Mouse (Mus musculus) heart, postnatal 36 days (tissue): ENCODE measurements around the gene Cmbl. TPM values are rescaled to one million over a fixed set of nuclear protein-coding genes. Genes with fewer than 3 reads are reported as not detected.
A peak's percentile ranks its signal among the peaks of the same experiment; 100 is the strongest.
"Not testable (repeated sequence)": the region's sequence is repeated elsewhere in the genome, so short reads cannot be mapped to it uniquely, and the experiment has no call there.

Experiments
- DNase-seq, 2 experiments: peaks; one replicate each; pipeline ENCODE4 v3.0.0; 2021 to 2022
- intact Hi-C: fragments of 180-260 bp; cut with DNase I; formaldehyde crosslinking; loops from one replicate; pipeline ENCODE4 v1.15.1; 2025
- total RNA-seq, 2 experiments: library from RNA; stranded (reverse); gene quantifications; 2 replicates each; pipeline ENCODE4 v1.2.3; 2021

Gene Cmbl
- total RNA-seq, 2 experiments from 2014 or later = 36.4 to 38.8 TPM

DNA sequence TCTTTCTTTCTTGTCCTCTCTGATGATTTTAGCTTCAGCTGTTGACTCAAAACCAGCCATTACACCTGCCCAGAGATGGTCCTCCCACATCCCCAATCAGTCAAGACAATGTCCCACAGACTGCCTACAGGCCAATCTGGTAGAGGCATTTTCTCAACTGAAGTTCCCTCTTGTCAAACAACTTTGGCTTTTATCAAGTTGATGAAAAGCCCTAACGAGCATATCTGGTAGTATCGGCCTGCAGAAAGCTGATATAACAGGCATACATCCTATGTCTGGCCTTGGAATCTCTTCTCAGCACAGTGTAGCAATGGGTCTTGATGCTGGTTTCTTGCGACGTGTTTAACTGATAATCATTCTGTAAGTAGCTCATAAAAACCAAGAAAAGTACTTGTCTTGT lies 8.1 kb downstream of the Cmbl start:
- intact Hi-C loops = no loop called here
- DNase-seq = no peak

DNA sequence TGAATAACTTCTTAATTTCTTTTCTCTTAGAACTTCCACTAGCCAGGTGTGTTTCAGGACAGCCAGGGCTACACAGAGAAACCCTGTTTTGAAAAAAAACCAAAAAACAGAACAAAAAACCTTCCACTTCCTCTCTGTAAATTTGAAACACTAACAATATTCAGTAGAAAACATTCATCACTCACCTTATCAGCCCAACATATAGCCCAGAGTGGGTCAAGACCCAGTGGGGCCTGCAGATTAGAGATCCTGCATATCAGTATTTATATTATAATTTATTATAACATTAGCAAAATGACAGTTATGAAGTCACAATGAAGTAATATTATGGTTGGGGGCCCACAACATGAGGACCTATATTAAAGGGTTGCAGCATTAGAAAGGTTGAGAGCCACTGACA lies 8.5 kb downstream of the Cmbl start:
- intact Hi-C loops = no loop called here
- no peak for DNase-seq

DNA sequence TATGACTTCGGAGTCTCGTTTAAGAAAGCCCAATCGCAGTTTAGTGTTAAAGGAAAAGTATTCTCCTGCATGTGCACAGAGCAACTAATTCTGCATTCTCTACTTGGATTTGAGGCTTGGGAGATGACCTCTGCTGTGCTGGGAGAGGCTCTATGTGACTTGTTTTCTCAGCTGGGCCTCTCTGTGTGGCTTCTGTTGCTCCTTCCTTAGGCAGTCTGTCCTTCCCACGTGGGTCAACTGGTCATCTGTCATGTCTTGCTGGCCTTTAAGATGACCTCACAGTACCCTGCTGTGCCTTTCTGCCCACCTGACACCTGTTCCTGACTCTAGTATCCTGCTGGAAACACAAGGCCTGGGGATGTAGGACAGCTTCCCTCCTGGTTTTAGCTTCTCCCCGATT lies 10.9 kb downstream of the Cmbl start:
- intact Hi-C loops = no loop called here

DNA sequence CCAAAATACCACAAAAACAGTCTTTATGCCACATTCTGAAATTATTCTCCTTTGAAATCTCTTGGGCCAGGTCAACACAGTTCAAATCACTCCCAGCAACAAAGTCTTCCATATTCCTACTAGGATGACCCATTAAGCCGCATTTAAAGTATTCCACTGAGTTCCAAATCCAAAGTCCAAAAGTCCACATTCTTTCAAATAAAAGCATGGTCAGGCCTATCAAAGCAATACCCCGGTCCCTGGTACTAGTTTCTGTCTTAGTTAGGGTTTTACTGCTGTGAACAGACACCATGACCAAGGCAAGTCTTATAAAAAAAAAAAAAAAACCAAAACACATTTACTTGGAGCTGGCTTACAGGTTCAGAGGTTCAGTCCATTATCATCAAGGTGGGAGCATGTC lies 15.9 kb downstream of the Cmbl start:
- intact Hi-C loops, DNase-seq: not testable (repeated sequence)

More for the DNA sequence above, 10.9 kb downstream of the Cmbl start:
- no peak for DNase-seq

DNA sequence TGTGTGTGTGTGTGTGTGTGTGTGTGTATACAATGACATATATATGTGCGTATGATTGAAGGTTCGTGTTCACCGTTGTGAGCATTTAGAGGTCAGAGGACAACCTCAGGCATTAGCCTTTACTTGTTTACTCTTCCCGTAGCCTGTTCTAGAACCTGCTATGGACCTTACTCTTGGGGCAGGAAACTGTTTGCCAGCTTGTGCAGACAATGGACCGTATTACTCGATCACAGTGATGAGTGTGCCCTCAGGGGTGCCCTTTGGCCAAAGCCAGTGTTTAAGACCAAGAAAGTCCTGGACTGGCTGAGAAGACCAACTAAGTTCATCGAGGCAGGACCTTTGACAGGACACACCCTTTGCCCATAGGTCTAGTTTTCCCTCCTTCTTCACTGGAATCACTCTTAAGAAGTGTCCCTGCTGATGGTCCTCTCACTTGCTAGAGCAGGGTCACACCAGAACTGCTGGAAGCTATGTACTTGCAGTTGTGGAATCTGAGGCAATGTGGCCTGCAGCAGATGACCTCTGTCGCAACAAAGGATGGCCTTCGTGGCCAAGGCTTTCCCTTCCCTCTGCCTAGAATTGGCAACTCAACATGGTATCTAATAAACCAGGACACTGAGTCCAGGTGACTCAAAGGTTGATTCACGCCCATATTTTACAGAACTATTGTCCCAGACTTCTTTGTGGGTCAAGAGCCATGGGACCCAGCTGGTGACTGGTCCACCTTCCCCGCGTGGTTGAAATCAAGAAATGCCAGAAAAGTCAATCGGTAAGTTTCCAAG lies 18.3 kb downstream of the Cmbl start:
- DNase-seq = no peak
- intact Hi-C loops = no loop called here

DNA sequence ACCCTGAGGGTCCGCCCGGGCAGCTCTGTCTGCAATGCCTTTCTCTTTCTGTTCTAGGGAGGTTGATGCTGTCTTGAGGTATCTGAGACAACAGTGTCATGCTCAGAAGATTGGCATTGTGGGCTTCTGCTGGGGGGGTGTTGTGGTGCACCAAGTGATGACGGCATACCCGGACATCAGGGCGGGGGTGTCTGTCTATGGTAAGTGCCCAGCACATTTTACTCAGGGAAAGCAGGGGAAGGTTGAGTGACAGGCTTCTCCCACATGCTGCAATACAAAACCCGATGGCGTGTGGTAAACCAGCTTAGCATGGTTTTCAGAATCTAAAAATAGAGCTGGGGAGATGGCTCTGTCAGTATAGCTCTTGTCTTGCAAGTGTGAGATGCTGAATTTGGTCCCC lies 20.0 kb downstream of the Cmbl start:
- DNase-seq = no peak
- intact Hi-C loops = loop anchor here (5.0 kb wide), 3 partner anchors 88 to 133 kb away; partner anchors contain the start of gene Ropn1l

DNA sequence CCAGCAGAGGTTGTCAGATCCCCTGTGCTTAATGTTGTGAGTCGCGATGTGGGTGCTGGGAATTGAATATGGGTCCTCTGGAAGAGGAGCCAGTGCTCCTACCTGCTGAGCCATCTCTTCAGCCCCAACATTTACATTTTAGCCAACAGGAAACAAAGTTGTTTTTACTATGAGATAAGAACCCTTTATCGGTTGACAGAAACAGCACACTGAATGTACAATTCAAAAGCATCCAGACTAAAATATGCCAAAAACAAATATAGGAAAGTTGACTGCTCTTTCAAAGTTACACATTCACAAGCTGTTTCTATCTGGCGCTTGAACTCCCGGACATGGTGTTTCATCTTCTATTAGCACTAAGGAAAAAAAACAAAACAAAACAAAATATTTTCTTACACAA lies 20.9 kb downstream of the Cmbl start:
- no peak for DNase-seq
- intact Hi-C loops = loop anchor here (1.0 to 5.0 kb wide), 6 partner anchors 55 to 271 kb away; partner anchors contain the start of genes March6 and Ropn1l

DNA sequence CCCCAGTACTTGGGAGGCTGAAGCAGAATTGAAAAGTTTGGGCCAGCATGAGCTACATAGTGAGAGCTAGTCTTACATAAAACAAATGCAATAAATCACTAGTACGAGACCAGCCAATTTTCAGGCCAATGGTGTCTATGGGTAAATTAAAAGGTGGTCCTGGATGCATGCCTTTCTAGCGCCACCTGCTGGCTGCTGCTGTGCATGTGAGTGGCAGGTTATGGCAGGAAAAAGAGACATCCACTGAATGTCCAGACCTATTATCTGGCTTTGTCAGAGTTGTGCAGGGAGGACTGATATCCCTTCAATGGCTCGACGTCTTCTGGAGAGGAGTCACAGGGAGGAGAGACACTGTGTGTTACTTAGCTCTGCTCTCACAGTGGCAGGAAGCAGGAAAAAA lies 21.3 kb downstream of the Cmbl start:
- peak; percentile 86 to 92 for DNase-seq

DNA sequence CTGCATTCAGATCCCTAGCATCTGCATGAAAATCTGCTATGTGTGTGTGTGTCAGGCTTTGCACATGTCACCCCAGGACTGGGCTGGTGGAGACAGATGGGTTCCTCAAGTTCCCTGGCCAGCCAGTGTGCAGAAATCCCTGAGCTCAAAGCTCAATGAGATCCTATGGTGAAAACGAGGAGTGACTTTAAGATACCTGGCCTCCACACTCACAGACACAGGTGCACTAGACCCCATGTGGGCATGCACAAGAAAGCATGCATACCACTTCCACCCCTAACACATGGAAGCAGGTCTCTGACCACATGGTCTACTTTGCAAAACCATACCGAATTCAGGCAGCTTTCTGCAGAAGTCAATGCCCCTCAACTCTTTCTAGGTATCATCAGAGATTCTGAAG lies 22.6 kb downstream of the Cmbl start:
- no peak for DNase-seq

More for the DNA sequence above, 21.3 kb downstream of the Cmbl start:
- intact Hi-C loops = loop anchor here (1.0 to 5.0 kb wide), 6 partner anchors 56 to 272 kb away; partner anchors contain the start of genes March6 and Ropn1l

DNA sequence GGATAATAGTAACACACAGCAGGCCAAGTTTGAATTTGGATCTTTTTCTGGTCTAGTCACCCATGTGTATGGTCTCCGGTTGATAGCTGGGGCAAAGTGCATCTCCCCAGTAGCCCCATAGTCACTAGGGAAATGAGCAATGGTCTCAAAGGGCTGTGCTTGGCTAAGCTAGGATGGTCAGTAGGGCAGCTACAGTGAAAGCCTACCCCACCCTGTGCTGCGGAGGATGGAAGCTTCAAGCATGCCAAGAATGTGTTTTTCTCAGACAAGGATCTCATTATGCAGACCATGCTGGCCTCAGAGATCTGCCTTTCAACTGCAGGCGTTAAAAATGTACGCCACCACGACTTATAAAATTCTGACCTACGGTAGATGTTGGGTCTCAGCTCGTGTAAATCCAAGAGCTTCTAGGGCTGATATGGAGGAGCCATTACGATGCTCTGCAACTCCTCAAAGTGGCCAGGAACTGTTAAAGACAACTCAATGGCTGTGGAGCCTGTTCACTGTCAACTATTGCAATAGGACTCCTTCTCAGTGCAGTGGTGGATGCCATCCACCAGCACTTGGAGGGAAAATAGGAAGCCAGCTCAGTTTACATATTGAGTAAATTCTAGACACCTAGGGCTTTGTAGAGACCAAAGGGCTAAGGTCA lies 23.9 kb downstream of the Cmbl start:
- DNase-seq = no peak
- intact Hi-C loops = loop anchor here (5.0 kb wide), 3 partner anchors 92 to 137 kb away; partner anchors contain the start of gene Ropn1l

More for the DNA sequence above, 22.6 kb downstream of the Cmbl start:
- intact Hi-C loops = loop anchor here (2.0 to 5.0 kb wide), 5 partner anchors 57 to 273 kb away; partner anchors contain the start of genes March6 and Ropn1l

DNA sequence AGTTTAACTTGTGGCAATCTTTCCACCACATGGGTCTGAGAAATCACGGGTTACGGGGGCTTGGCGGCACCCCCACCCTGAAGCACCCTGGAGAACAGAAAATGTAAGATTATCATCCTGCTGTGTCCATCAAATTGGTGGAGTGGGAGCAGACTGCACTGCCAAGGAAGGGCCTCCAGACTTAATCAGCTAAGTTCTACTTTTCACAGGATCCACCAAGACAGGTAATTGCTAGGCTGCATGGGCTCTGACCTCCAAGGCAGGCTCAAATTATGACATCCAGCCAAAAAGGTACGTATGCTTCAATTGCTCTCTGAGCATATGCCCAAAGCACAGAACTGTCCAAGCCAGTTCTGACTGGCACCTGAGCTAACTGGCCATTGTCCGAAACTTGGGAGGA lies 25.0 kb downstream of the Cmbl start:
- no peak for DNase-seq
- intact Hi-C loops = no loop called here

DNA sequence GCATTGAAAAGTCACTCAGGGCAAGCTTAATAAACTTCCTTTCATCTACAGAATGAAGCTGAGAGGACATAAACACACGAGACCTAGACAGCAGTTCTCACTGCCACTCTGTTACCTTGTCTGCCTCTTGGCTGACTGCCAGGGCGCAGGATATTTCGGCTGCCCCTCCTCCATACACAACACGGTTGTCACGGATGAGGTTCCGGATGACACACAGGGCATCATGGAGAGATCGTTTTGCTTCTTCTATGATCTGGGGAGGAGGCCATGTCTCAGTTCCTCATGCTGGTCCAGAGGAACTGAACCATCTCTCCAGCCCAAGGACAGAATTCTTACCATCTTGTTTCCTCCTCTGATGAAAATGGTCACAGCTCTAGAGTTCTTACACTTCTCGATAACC lies 27.3 kb downstream of the Cmbl start:
- intact Hi-C loops = no loop called here
- DNase-seq = no peak

DNA sequence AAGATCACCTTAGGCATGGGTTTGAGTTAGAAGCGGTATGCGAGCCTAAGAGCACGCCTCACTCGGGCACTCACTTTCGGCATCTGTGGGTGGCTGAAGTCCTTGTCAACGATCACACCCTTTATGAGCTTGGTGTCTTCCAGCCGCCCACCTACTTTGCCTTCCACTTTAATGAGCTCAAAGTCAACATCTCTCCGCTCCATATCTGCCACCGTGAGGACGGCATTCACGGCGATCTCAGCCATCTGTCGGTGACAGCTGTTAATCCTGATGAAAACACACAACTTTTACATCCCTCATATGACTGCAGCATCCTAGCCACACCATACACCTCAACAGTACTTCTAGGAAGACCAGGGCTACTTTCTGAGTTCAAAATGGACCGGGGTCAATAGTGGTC lies 29.1 kb downstream of the Cmbl start:
- intact Hi-C loops = no loop called here
- DNase-seq = no peak

DNA sequence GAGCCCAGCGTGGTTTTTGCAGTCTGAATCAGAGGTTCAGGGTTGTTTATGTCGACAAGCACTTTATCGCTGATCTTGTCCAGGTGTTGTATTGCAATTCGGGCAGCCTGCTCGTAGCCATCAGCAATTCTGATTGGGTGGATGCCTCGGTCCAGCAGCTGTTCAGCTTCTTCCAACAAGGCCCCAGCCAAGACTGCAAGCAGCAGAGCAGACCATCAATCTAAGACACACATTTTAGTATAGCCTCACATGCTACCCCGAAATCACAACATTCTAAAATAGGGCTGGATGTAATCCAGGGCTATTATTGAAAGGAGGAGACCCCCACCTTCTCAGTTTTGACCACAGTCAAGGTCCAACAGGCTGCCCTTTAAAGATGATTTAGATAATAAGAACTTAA lies 30.5 kb downstream of the Cmbl start:
- DNase-seq = no peak
- intact Hi-C loops = no loop called here

DNA sequence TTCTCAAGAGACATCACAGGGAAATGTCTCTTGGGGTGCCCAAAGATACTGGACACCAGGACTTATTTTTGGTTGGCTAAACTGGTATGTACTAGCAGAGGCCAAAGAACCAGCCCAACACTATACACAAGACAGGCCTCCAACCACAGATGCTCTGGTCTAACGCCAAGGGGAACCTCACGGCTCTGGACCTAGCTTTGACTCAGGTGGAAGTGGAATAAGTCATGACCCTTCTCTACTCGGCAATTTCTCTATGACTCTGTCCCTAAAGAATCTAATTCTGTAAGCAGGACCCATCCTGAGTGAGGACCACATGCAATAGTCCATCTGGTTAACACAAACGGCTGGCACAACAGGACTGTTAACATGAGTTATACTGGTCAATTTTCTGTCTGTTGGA lies 34.6 kb downstream of the Cmbl start:
- DNase-seq = no peak
- intact Hi-C loops = loop anchor here (10.0 kb wide), 1 partner anchor 375 kb away; the partner anchor contains the start of gene Dap

DNA sequence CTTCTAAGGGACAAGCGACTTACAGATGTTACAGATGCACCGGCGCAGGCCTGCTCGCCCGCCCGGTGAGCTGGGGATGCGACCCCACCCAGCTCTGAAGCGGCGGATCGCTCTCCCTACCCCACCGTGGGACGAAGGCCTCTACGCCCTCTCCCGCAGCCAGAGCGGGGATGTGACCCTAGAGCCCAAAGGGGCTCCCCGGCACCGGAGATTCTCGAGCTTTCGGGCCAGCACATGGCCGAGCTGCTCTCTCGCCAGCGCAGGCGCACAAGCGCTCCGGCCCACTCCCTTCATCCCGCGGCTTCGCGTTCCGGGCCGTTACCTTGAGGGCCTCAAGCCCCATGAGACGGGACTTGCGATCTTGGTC lies 36.1 kb downstream of the Cmbl start:
- DNase-seq = no peak
- intact Hi-C loops = loop anchor here (10.0 kb wide), 1 partner anchor 376 kb away; the partner anchor contains the start of gene Dap

DNA sequence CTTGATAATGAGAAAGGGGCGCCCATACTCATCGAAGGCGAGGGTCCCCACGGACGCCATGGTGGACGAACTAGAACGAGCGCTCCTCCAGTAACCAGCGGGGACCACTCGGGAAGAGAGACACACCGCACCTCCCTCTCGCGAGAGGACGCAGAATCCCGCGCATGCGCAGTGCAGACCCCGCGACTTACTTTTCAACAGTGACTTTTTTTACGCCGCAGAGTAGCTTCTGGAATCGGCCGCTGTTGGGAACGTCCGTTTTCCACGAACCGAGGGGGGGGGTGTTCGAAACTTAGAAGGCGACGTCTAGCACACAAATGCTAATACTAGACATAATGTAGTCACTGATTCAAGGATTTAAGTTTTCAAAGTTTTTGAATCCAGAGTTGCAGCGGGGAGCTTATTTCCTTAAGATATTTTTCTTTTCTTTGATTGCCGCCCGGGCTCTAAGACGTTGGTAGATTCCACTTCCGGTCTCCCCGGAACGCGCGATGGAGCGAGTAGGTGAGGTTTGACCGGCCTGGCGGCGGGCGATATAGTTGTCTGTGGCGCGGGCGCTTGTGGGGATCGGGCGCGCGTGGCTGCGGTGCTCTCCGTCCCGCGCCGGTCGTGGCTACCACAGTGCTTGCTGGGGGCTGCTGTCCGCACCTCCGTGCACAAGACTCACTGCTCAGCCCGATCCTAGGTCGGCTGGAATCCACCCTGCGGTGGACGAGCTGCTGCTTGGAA lies 36.6 kb downstream of the Cmbl start, which contains the start of the genes Cct5 and Fam173b:
TSS of gene Cct5 (minus strand) at position 159 of the 729 bp plus-strand sequence.
TSS of gene Fam173b (plus strand) at position 207 of the 729 bp plus-strand sequence.
- peak; percentile 99 to 100 for DNase-seq
- intact Hi-C loops = loop anchor here (2.0 to 10.0 kb wide), 2 partner anchors 71 to 377 kb away; partner anchors contain the start of genes Dap and March6

DNA sequence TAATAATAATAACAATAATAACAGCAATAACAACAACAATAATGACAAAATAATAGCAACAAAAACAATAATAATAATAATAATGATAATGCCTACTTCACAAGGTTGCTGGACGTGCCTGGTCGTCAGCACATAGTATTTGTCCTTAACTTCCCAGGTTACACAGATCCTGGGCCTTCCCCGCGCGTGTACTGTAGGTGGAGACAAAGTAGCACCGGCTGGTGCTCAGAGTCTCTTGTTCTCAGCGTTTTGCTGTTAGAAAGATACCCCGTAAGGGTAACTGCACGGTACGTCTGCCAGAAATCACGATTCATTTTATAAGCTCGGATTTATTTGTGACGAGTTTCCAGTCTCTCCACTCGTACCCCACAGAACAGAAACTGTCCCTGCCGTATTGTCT lies 37.2 kb downstream of the Cmbl start:
- DNase-seq = peak; percentile 20 to 28
- intact Hi-C loops = loop anchor here (2.0 to 10.0 kb wide), 2 partner anchors 72 to 378 kb away; partner anchors contain the start of genes Dap and March6

DNA sequence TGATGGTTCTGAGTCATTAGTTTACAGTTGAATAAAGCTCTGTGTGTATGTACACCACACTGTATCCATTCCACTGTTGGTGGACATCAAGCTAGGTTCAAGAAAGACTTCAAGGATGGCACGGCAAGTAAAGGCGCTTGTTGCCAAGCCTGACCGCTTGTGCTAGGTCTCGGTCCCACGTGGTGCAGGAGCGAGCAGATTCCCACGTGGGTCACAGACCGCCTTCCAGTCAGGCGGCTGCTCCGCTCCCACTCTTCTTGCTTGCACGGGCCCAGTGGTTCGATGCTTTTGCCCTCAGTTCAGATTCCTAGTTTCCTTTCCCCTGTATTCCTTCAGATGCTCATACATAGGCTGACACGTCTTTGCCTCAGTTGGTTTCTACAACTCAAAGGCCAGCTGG lies 37.9 kb downstream of the Cmbl start:
- intact Hi-C loops = loop anchor here (2.0 to 10.0 kb wide), 2 partner anchors 72 to 378 kb away; partner anchors contain the start of genes Dap and March6
- no peak for DNase-seq

DNA sequence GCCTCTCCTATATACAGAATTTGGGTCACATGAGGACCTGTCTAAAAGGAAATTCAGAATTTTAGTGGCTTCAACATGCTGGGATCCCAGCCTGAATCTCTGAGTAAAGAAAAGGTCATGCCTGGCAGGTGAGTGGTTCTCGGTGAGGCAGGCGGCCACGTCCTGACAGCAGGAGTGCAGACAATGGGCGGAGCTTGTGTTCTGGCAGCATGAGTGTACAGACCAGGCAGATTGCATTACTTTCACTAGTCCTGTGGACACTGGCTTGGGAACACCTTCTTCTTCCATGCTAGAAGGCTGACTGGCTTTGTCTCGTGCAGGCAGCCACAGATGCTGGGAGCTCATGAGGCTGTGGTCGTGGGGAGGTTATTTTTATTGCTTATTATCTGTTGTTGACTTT lies 41.6 kb downstream of the Cmbl start:
- no peak for DNase-seq
- intact Hi-C loops = loop anchor here (10.0 kb wide), 1 partner anchor 382 kb away; the partner anchor contains the start of gene Dap
